Mouse (Mus musculus): ENCODE data around the gene 2210011C24Rik.
"Not testable (repeated sequence)": the region's sequence is repeated elsewhere in the genome, so short reads cannot be mapped to it uniquely, and the experiment has no call there.

Gene 2210011C24Rik

GRCm38 (mm10) chr8:84021096-84021495 lies 9.1 kb upstream of the 2210011C24Rik start, which contains the start of gene Palm3:
Palm3 (plus strand) TSS chr8:84021471.
- no peak for DNase-seq (ENCODE audit: low read depth, low spot score)

- DNase-seq (ENCODE audit: low read depth, low spot score), result no peak
Measured at GRCm38 (mm10) chr8:84019738-84020137, 7.8 kb upstream of the 2210011C24Rik start.

- DNase-seq (ENCODE audit: low read depth, low spot score), result no peak
Measured at GRCm38 (mm10) chr8:84015833-84016232, 3.9 kb upstream of the 2210011C24Rik start.

GRCm38 (mm10) chr8:84012499-84013165 lies 661 bp upstream of the 2210011C24Rik start:
- DNase-seq (ENCODE audit: low read depth, low spot score), result no peak

DNA sequence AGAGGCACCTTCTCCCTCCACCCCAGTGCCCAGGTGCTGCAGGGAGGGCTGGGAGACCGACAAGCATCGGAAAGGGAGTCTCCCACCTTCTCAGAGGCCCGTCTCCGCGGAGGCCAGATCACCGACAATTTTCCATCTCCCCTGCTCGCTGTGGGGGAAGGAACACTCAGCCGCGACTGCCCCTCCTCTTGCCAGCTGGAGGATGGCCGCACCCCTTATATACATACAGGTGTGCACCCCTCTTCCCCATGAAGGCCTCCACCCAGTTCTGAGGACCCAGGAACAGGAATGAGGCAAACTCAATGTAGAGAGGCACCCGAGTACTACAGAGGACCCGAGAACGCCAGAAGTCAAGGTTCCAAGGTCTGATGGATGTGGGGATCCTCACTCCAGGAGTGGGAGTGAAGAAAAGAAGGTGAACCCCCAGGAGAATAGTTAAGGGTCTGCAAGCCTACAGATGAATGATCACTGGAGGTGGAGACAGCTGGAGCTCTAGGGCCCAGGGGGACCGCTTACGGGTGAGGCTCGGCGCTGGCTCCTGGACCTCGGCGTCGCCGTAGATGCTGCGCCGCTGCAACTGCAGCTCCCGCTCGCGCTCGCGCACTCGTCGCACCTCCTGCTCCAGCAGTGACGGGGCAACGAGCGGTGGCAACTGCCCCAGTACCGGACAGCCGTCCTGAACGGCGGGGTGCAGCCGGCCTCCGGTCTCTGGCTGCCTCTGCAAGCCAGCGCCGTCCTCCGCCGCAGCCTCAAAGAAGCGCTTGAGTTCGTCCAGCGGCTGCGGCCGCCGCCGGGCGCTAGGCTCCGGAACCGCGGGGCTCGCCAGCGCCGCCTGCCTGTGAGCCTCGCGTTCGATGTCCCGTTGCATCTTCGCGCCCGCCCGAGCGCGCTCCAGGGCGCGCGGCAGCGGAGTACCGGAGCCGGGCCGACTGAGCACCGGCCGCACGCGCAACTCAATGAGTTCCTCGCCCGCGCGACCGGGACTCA lies 1.1 kb downstream of the 2210011C24Rik start:
- DNase-seq (ENCODE audit: low read depth, low spot score), result peak; percentile 72

DNA sequence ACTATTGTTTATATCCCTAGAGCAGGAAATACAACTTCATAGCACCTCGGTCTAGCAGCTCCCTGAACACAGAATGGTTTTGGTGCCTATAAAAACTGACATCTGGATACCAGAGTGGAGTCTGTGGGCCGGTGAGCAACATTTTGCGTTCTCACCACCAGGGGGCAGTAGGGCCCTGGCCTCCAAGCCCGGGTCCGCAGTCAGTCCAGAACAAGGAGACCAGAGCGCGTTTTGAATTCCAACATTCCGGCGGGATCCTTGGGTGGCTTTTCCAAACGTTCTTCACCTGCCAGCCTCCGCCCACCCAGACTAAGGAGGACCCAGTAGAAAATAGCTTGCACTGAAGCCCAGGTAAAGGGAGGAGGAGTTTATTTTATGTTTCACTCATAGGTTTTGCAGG lies 2.1 kb downstream of the 2210011C24Rik start:
- DNase-seq (ENCODE audit: low read depth, low spot score), result peak; percentile 92

GRCm38 (mm10) chr8:84008362-84008761 lies 3.6 kb downstream of the 2210011C24Rik start:
- DNase-seq (ENCODE audit: low read depth, low spot score), result peak; percentile 44

GRCm38 (mm10) chr8:84005502-84005901 lies 6.5 kb downstream of the 2210011C24Rik start:
- not testable (repeated sequence) for DNase-seq (ENCODE audit: low read depth, low spot score)

DNA sequence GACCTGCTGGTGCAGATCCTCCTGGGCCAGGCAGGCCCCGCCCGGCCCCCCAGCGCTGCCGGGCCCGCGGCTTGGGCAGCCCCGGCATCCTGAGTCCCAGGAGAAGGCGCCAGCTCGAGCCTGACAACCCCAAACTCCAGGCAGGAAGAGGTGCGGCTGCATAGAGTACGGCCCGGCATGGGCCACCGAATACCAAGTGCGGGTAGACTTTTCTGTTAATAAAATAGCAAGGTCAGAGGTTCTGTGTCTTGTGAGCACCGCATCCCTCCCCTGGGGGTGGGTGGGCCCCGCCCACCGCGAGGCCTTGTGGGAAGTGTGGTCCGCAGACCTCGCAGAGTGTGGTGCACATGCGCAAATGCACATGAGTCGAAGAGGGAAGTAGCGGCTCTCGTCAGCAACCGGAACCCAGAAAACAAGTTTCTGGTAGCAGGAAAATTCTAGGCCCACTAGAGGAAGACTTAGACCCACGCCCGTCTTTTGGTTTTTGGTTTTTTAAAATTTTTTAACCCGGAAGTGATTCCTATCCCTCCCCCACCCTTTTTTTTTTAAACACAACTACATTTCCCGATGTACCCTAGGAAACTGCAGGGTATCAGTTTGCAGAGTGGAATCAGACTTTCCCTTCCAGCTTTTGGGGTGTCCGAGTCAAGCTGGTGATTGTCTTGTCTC lies 7.3 kb downstream of the 2210011C24Rik start:
- DNase-seq (ENCODE audit: low read depth, low spot score), result peak; percentile 95

GRCm38 (mm10) chr8:84003612-84004246 lies 8.2 kb downstream of the 2210011C24Rik start:
- DNase-seq (ENCODE audit: low read depth, low spot score), result no peak

GRCm38 (mm10) chr8:84002957-84003611 lies 8.9 kb downstream of the 2210011C24Rik start:
- no peak for DNase-seq (ENCODE audit: low read depth, low spot score)

DNA sequence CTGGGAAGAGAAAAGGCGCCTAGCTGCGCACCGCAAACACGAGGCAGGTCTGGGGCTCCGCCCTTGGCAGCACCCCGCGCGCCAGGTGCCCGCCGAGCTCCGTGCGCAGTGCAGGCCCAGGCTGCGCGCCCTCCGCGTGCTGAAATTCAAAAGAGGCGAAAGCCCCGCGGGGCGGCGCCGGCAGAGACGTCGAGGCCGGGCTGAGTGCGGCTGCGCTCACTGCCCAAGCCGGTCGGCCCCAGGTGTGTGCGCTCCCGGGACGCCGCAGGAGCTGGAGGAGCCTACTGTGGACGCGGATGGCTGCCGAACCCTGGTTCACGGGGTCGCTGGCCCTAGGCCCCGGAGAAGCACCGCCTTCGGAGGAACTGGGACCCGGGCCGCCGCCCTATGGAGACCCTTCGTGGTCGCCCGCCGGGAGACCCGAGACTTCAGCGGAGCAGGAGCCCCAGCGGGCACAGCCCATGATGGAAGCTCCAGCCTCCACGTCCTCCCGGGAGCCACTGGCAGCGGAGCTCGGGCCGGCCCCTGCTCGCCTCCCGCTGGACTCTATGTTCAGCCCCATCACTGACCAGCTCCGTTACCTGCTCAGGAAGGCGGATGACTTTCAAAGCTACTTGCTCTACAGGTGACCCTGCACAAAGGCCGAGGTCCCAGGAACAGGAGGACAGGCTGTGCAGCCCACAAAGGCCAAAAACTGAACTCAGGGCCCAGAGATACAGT lies 10.5 kb downstream of the 2210011C24Rik start, which contains the start of gene 1700067K01Rik:
Gene 1700067K01Rik (plus strand): TSS at position 222 of the 720 bp plus-strand sequence.
- DNase-seq (ENCODE audit: low read depth, low spot score), result no peak

DNA sequence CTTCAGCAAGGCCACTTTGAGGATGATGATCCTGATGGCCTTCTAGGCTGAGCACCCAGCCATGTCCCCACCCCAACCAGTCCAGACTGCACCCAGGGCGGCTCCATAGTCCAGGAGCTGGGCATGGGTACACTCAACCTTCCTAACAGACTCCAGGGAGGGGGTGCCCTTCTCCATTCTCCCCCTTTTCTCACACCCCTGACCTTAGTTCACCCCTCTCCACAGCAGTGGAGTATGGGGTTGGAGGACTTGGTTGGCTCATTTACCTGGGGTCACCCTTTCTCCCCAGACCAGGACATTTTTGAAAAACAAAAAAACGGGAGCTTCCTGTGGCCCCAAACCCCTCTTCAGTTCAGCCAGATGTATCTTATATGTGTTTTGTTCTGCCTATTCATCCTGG lies 12.1 kb downstream of the 2210011C24Rik start:
- DNase-seq (ENCODE audit: low read depth, low spot score), result no peak

DNA sequence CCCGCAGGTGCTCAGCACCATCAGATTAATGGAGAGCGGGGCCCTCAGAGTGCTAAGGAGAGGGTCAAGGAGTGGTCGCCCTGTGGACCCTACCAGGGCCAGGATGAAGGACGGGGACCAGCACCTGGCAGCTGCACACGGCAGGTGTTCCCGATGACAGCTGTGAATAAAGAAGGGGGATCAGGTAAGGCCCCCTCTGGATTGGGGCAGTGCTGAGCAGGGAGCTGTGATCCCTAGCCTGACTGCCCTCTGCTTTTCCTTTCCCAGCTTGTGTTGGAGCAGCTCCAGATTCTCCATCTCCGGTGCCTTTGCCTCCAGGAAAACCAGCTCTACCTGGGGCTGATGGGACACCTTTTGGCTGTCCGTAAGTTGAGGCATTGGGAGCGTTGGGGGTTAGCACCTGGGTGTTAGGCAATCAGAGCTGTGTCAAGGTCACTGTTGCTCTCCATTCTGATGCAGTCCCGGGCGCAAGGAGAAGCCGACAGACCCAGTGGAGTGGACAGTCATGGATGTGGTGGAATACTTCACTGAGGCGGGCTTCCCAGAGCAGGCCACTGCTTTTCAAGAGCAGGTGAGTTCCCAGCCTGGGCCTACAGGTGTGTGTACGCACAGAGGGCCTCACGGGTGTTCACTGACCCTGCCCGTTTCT lies 12.8 kb downstream of the 2210011C24Rik start:
- DNase-seq (ENCODE audit: low read depth, low spot score), result no peak

DNA sequence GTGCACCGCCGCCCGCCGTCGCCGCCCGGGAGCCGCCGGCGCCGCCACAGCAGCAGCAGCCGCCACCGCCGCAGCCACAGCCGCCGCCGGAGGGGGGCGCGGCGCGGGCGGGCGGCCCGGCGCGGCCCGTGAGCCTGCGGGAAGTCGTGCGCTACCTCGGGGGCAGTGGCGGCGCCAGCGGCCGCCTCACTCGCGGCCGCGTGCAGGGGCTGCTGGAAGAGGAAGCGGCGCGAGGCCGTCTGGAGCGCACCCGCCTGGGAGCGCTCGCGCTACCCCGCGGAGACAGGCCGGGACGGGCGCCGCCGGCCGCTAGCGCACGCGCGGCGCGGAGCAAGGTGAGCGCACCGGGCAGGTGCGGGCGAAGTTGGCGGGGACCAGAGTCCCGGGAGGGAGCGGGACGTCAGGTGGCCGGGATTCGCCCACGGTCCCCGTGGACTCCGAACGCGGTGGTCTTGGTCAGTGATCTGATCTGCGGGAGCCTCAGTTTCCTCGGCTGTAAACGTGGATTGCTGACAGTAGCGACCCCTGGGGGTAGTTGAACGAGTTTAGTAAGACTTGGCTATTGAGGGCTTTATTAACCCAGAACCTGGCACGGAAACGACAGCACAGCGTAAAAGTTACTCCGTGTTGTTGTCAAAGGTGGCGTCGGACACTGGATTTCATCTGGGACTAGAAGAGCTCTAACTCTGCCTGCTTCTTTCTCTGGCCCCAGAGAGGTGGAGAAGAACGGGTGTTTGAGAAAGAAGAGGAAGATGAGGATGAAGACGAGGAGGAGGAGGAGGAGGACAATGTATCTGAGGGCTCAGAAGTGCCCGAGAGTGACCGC lies 13.5 kb downstream of the 2210011C24Rik start:
- peak; percentile 72 for DNase-seq (ENCODE audit: low read depth, low spot score)

GRCm38 (mm10) chr8:83997511-83998141 lies 14.3 kb downstream of the 2210011C24Rik start, which contains the start of gene Samd1:
Samd1 (plus strand) TSS chr8:83997672.
- DNase-seq (ENCODE audit: low read depth, low spot score), result peak; percentile 52

GRCm38 (mm10) chr8:83996567-83997505 lies 15.1 kb downstream of the 2210011C24Rik start:
- DNase-seq (ENCODE audit: low read depth, low spot score), result peak; percentile 90

Data from mesoderm, embryonic 11.5 days (tissue).